Mouse (Mus musculus): ENCODE results near the gene Dlg1.

DNA sequence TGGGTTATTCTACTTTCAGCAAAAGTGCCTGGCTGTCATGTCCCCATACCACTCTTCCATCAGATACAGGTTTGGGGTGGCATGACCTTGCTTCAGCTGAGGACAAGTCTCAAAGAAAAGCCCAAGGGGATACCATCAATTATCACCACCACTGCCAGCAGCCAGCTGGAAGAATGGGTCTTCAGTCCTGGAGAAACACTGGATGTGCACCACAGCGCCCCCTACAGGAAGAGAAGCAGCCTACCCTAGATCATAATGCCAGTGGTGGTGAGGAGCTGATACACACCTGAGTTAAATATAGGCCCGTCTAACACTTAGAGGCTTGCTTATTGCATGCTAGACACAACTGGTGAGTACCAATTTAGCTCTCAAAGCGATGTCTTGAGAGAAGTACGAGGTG lies 242.1 kb downstream of the Dlg1 start:
- TF ChIP-seq CTCF (IDR thresholded peaks at IDR 0.05; ENCODE audit: control insufficient read depth, insufficient read depth, insufficient read length) (no peak), MAX (IDR thresholded peaks at IDR 0.05) (no peak), USF1 (IDR thresholded peaks at IDR 0.05; ENCODE audit: low read depth) (no peak), CEBPB (IDR thresholded peaks at IDR 0.05; ENCODE audit: low read depth) (no peak), MYOG (IDR thresholded peaks at IDR 0.05; ENCODE audit: control insufficient read depth, extremely low read depth, insufficient read length) (no peak)

Measured in C2C12 (cell line).